Mouse (Mus musculus) B cell, adult 2 months (primary cell): ENCODE results near the gene Spcs1.

Experiments used
- DNase-seq, 2 experiments: peaks; one replicate each; pipeline ENCODE4 v3.0.0; 2022

The Spcs1 gene

GRCm38 (mm10) chr14:31001307-31002205 lies at the start of gene Spcs1, which contains the start of gene Glt8d1:
TSS of gene Spcs1 (minus strand) at chr14:31001672.
TSS of gene Glt8d1 (plus strand) at chr14:31001400.
- DNase-seq, result peak; percentile 90 to 93

GRCm38 (mm10) chr14:31045817-31046216 lies 44.3 kb upstream of the Spcs1 start:
- DNase-seq, result no peak

GRCm38 (mm10) chr14:31045296-31045695 lies 43.8 kb upstream of the Spcs1 start:
- DNase-seq, result no peak

GRCm38 (mm10) chr14:31025785-31026184 lies 24.3 kb upstream of the Spcs1 start:
- peak; percentile 56 to 58 for DNase-seq

- DNase-seq, result no peak
Observed at GRCm38 (mm10) chr14:31022579-31022978, 21.1 kb upstream of the Spcs1 start.

- DNase-seq, result peak; percentile 85
Observed at GRCm38 (mm10) chr14:31019331-31020205, 18.1 kb upstream of the Spcs1 start.

GRCm38 (mm10) chr14:31018860-31019291 lies 17.4 kb upstream of the Spcs1 start, which contains the start of the genes Pbrm1 and Gnl3:
TSS of gene Pbrm1 (plus strand) at chr14:31019138.
TSS of gene Gnl3 (minus strand) at chr14:31019152.
- peak; percentile 97 for DNase-seq

GRCm38 (mm10) chr14:31017854-31018253 lies 16.4 kb upstream of the Spcs1 start:
- peak; percentile 40 to 44 for DNase-seq

GRCm38 (mm10) chr14:31016063-31016462 lies 14.6 kb upstream of the Spcs1 start:
- no peak for DNase-seq

GRCm38 (mm10) chr14:31013928-31014327 lies 12.5 kb upstream of the Spcs1 start:
- no peak for DNase-seq

GRCm38 (mm10) chr14:31011588-31011987 lies 10.1 kb upstream of the Spcs1 start:
- DNase-seq, result no peak

GRCm38 (mm10) chr14:31006779-31007178 lies 5.3 kb upstream of the Spcs1 start:
- DNase-seq, result no peak

GRCm38 (mm10) chr14:31004527-31004926 lies 3.1 kb upstream of the Spcs1 start:
- DNase-seq, result no peak

- DNase-seq, result no peak
Observed at GRCm38 (mm10) chr14:31000816-31001306, 611 bp downstream of the Spcs1 start.

GRCm38 (mm10) chr14:31000356-31000755 lies 1.1 kb downstream of the Spcs1 start:
- DNase-seq, result no peak

- DNase-seq, result no peak
Observed at GRCm38 (mm10) chr14:30996417-30996816, 5.1 kb downstream of the Spcs1 start.

GRCm38 (mm10) chr14:30976222-30976621 lies 25.2 kb downstream of the Spcs1 start:
- no peak for DNase-seq

- no peak for DNase-seq
Observed at GRCm38 (mm10) chr14:30974204-30974603, 27.3 kb downstream of the Spcs1 start.

- DNase-seq, result no peak
Observed at GRCm38 (mm10) chr14:30960366-30960765, 41.1 kb downstream of the Spcs1 start.

- no peak for DNase-seq
Observed at GRCm38 (mm10) chr14:30959031-30959430, 42.4 kb downstream of the Spcs1 start.

- no peak for DNase-seq
Observed at GRCm38 (mm10) chr14:30958517-30958916, 43.0 kb downstream of the Spcs1 start.

GRCm38 (mm10) chr14:30951154-30951825 lies 50.2 kb downstream of the Spcs1 start, which contains the start of gene Nek4:
TSS of gene Nek4 (plus strand) at chr14:30951377.
- DNase-seq, result peak; percentile 92 to 94
